Mouse (Mus musculus) monocyte, adult 59 days (primary cell): ENCODE results near the gene Cyct. TPM values are rescaled to one million over a fixed set of nuclear protein-coding genes. Genes with fewer than 3 reads are reported as not detected.

Experiments used
- total RNA-seq, 2 experiments: library from RNA; stranded (reverse); gene quantifications; one replicate each; pipeline ENCODE4 v1.2.4; 2023

Cyct gene
- total RNA-seq, result not detected

DNA sequence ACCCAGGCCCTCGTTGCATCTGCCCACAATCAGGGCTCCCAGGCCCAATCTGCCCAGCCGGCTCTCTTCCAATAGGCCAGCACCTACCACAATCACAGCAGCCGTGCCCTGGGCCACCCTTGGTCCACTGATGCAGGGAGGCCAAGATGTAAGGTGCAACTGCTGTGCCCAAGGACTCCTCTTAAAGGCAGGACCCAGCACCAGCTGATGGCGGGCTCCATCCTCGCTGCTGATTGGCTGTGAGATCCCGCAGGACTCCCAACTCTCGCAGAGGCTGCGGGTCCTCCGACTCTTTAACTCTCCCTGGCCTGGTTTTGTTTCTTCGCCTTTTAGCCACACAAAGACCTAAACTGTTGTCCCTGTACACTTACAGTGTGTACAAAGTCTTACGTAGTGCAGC is at the start of gene Cyct:
Gene Cyct (minus strand): TSS at position 225 of the 400 bp plus-strand sequence.

DNA sequence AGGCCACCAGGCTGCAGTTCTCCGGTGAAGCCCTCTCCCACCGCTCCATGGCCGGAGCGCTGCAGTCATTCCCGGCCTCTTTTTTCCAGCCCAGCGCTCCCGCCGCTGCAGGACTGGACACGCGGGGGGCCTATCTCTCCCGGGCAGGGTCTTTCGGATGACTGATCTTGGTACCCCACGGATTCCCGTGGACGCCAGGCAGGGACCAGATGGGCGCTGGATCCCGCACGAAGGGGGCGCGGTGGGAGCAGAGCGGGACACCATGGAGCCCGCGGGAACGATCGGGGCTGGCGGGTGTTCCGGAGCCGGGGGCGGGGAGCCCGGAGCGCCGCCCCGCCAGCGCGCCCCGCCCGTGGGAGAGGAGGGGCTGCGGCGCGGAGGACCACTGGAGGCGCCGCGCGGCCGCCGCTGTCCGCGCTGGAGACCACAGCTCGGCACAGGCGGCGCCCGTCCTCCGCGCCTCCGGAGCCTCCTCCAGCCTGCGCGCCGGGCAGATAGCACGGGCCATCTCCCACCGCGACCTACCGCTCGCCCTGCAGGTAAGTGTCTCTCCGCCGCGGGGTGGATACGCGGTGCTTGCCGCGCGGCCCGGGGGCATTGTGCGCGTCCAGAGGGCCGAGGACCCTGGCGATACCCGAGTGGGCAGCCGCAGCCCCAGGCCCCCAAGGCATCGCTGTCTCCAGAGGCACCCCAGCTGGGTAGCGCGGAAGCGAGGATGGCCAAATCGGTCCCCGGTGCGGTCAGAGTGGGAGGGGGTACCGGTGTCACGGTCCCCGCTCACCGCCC is 46.1 kb upstream of the Cyct start, which contains the start of gene Osbpl6:
Gene Osbpl6 (plus strand): TSS at position 358 of the 786 bp plus-strand sequence.

DNA sequence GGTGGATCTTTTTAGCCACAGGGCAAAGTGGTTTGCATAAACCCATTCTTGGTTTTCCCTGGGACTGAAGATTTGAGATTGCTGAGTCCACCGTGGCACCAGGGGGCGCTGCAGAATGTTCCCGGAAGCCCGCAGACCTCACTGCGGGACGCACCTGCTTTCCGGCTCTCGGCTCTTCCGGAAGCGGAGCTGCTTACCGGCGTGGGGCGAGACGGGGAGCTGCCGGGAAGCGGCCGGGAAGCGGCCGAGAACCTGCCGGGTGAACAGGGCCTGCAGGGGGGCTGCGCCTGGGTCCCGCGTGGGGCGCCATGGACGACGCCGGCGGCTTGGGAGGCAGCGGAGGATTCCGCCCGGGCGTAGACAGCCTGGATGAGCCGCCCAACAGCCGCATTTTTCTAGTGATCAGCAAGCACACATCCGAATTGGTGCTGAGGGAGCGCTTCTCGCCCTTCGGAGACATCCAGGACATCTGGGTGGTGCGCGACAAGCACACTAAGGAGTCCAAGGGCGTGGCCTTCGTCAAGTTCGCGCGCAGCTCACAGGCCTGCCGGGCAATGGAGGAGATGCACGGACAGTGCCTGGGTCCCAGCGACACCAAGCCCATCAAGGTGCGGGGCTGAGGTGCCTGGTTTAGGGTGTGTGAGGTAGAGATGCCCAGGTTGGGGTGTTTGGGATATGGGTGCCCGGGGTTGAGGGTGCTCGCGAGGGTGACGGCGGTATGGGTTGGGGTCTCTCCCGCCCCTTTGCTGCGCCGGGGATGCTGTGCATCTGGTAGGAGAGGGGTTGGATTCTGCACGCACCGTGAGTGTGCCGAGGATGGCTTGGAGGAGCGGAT is 9.8 kb upstream of the Cyct start, which contains the start of gene Rbm45:
Gene Rbm45 (plus strand): TSS at position 164 of the 835 bp plus-strand sequence.

DNA sequence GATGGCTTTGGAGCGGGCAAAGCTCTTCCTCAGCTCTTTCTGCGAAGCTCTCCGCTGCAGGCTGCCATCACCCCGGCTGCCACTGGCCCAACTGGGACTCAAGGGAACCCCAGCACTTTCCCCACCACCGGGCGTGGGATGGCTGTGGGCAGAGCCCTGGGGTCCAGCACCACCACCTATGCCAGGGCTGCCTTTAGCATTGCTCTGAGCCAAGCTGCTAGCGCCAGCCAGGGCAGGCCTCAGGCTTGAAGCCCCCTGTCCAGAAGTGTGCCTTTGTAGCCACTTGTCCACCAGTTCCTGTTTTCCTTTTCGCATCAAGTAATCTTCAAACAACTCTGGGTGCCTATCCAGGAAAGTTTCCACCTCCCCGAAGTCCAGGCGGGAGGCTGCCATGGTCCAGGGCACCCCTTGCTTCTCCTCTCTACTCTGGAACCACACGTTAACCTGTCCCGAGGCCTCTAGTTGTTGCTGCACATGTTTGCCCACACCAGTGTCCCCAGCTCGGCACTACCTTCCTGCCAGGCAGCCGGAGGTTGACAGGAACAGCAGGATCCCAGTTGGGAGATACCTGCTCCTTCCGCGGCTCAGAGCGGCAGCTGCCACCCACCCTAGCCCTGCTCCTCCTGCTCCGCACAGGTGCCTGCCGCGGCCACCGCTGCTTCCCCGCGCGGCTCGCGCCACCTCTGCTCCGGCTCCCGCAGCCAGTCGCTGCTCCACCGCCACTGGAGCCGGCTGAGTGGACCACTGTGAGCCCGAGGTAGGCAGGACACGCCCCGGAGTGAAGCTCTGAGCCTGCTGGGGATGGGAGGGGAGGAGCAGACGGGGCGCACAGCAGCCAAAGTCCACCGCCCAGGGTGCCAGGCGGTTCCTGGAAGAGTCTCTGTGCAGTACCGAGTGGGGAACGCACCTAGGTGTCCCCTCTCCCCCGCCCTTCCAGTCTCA is 21.8 kb downstream of the Cyct start, which contains the start of gene Pde11a:
Gene Pde11a (minus strand): TSS at position 560 of the 942 bp plus-strand sequence.

Other genes with a start within 250 kb of the Cyct start
- gene Pde11a, start 21.7 kb downstream of the Cyct start, total RNA-seq, result 1 to 10 TPM; 2.4 to 3.2 TPM
- 10 to 100 TPM; 20.9 to 22.3 TPM for gene Rbm45, start 9.5 kb upstream of the Cyct start, total RNA-seq
- not detected for gene Osbpl6, start 46.1 kb upstream of the Cyct start, total RNA-seq